Mouse (Mus musculus) mouse trophoblast stem cell (cell line): Measurements from ENCODE around the gene Ppp2r2d.

ENCODE experiments used
- in situ Hi-C, 2 experiments: fragments of 300-500 bp; cut with MseI, MboI; formaldehyde crosslinking; loops; 2 replicates in 1 of 2; 3 replicates in 1 of 2; pipeline ENCODE4 v1.15.1; 2025

The Ppp2r2d gene

DNA sequence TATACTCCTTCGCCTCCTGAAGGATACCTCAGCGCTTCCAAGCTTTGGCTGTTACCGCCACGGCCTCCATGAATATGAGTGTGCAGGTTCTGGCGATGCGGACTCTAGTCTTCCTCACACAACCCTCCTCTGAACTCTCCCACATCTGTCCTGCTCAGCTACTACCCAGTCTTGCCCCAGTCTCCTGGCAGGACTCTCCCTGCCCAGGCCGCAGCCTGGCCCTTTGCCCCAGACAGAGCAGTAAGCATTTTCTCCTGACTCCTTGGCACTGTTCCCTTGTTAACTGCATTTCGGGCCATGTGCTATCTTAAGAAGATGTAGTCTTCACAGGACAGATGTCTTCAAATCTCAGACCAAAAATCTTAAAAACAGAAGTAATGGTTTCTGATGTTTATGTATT lies 75.7 kb downstream of the Ppp2r2d start:
- in situ Hi-C loops: loop anchor here (5.0 to 10.0 kb wide), 2 partner anchors 77 to 79 kb away; partner anchors contain the start of genes Mapk1ip1 (in 1 of the 2) and Ppp2r2d (in 1 of the 2)

DNA sequence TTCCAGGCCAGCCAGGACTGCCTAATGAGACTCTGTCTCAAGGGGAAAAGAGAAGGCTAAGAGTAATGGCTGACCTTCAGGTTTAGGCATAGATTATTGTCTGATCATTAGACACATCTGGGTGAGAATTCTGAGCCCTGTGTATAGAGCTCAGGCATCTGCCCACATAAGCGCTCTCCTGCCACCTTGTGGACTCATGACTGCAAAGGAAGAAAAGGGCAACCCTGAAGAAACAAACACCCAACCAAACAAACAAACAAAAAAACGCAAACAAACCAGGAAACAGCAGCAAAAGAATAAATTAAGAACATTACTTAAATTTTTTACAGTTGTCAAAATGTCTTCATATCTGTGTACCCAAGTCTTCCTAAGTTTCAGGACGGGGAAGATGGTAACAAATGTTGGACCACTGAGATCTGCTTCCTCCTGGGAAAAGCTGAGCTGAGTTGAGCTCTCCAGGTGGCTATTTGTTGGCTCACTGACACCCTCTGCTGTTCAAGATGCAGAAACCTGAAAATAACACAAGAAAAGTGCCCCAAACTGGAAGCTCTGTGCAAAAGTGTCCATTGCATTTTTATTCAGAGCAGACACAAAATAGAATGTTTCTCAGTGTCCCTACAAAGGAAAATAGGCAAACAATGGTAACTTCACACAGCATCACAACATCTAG lies 78.0 kb downstream of the Ppp2r2d start:
- in situ Hi-C loops: loop anchor here (5.0 to 10.0 kb wide), 2 partner anchors 79 to 82 kb away; partner anchors contain the start of genes Mapk1ip1 (in 1 of the 2) and Ppp2r2d (in 1 of the 2)

DNA sequence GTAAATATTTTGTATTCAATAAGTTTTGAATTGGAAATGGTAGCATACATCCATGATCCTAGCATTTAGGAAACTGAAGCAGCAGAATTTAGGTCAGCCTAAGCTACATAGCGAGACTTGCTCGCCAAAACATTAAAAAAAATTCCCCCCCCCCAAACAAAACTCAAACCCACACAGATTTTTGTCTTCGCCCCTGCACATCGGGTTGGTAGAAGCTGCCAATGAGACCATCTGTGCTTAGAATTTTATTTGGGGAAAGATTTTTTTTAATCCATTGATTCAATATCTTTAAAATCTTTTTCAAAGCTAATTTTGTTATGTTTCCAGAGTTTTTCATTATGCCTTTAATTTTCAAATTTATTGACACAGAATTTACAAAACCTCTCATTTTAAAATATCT lies 82.6 kb downstream of the Ppp2r2d start:
- in situ Hi-C loops: loop anchor here in 1 of 2 experiments (10.0 kb wide), 1 partner anchor 84 kb away; the partner anchor contains the start of genes Mapk1ip1 and Ppp2r2d
